Mouse (Mus musculus): Measurements from ENCODE around the gene Dclre1b. TPM values are rescaled to one million over a fixed set of nuclear protein-coding genes. Genes with fewer than 3 reads are reported as not detected.
A peak's percentile ranks its signal among the peaks of the same experiment; 100 is the strongest.

Dclre1b gene
- polyA plus RNA-seq, 1 experiment = not detected

DNA sequence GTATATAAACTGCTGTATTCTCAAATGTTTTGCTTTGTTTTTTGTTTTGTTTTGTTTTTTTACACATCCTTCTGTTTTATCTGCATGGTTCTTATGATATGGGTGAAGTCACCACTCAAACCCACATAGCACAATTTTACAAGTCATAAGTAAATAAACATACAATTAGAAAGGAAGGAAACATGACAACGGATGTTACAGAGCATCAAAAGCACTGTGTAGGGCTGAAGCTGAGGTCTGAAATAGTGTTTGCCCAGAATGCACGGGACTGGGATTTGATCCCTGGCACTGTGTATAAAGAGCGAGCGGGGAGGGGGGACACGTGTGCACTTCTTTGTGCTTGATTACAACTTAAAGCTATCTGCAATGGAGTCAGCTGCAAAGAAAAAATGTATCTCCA, 28.5 kb downstream of the Dclre1b start:
- 59% methylated on average over 5 of the region's 5 CpGs for WGBS
- H3K4me3 ChIP-seq (ENCODE audit: insufficient read depth, low read depth, low read length) = no peak overlapping the region

DNA sequence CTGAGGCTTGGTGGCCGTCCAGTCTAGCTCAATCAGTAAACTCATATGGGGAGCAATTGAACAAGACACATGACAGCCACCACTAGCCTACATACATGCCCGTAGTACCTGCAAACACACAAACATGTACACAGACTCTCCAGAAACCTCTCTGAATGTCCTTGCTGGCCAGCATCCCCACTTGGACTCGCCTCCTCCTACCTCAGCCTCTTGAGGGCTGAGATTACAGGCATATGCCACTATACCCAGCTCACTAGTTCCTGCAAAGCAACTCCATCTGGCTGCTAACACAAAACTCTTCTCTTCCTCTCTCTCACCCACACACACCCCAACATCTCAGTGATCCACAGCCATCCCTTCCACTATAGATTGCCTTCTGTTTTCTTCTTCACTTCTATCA, 29.0 kb downstream of the Dclre1b start:
- H3K27ac ChIP-seq (ENCODE audit: insufficient read depth, low read depth, low read length) = no peak overlapping the region
- peaks cover 13% of the 10 kb centered on the region for H3K4me1 ChIP-seq (ENCODE audit: control insufficient read depth, insufficient read depth, low read length)
- 94% methylated on average over 3 of the region's 3 CpGs for WGBS

More for the DNA sequence above, 28.5 kb downstream of the Dclre1b start:
- Histone ChIP-seq H3K4me1 (ENCODE audit: control insufficient read depth, insufficient read depth, low read length) (peaks cover 13% of the 10 kb centered on the region), H3K27ac (ENCODE audit: insufficient read depth, low read depth, low read length) (no peak overlapping the region)
- TF ChIP-seq POLR2A (IDR thresholded peaks at IDR 0.05; ENCODE audit: insufficient read depth, low read depth, low read length) = no peak
- TF ChIP-seq CTCF (IDR thresholded peaks at IDR 0.05; ENCODE audit: insufficient read depth, low read depth, low read length) = no peak

DNA sequence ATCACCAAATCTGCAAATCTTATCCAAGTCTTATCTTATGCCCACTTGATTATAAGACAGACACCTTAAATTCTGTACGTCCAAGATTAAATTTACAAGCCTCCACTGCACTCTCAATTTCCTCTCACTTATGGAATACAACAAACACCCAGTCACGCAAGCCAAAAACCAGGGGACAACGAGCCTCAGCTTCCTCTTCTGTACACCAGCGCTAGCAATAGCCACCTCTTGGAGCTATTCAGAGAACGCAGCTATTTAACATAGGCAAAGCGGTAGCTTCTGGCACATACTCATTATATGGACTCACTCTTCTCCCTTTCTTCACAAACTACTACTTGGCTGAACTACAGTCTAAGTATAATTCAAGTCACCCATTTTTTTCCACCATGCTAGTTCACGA, 30.1 kb downstream of the Dclre1b start:
- Histone ChIP-seq H3K27ac (ENCODE audit: insufficient read depth, low read depth, low read length) (no peak overlapping the region), H3K4me3 (ENCODE audit: insufficient read depth, low read depth, low read length) (no peak overlapping the region), H3K4me1 (ENCODE audit: control insufficient read depth, insufficient read depth, low read length) (peaks cover 13% of the 10 kb centered on the region)
- TF ChIP-seq POLR2A (IDR thresholded peaks at IDR 0.05; ENCODE audit: insufficient read depth, low read depth, low read length) (no peak), CTCF (IDR thresholded peaks at IDR 0.05; ENCODE audit: insufficient read depth, low read depth, low read length) (no peak)
- 41% methylated on average over 7 of the region's 7 CpGs for WGBS

More for the DNA sequence above, 29.0 kb downstream of the Dclre1b start:
- TF ChIP-seq POLR2A (IDR thresholded peaks at IDR 0.05; ENCODE audit: insufficient read depth, low read depth, low read length) (no peak), CTCF (IDR thresholded peaks at IDR 0.05; ENCODE audit: insufficient read depth, low read depth, low read length) (no peak)
- H3K4me3 ChIP-seq (ENCODE audit: insufficient read depth, low read depth, low read length) = no peak overlapping the region

DNA sequence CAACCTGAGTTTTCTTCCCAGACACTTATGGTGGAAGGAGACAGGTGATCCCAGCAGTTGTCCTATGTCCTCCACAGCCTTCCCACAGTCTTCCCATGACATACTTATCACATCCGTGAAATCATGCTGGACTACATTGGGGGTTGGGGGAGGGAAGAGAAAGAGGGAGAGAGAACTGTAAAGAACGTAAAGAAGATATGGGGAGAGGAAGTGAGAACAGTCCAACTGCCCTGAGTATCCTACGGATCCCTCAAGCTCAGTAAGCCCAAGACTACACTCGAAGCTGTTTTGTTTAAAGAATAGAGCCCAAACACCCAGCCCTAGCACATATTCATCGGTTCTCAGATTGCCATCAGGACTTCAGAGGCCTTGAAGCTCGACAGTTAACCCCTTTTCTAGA, 30.6 kb downstream of the Dclre1b start:
- 78% methylated on average over 6 of the region's 6 CpGs for WGBS
- H3K4me3 ChIP-seq (ENCODE audit: insufficient read depth, low read depth, low read length) = no peak overlapping the region
- H3K4me1 ChIP-seq (ENCODE audit: control insufficient read depth, insufficient read depth, low read length) = peaks cover 17% of the 10 kb centered on the region
- H3K27ac ChIP-seq (ENCODE audit: insufficient read depth, low read depth, low read length) = no peak overlapping the region
- TF ChIP-seq CTCF (IDR thresholded peaks at IDR 0.05; ENCODE audit: insufficient read depth, low read depth, low read length) (no peak), POLR2A (IDR thresholded peaks at IDR 0.05; ENCODE audit: insufficient read depth, low read depth, low read length) (no peak)

DNA sequence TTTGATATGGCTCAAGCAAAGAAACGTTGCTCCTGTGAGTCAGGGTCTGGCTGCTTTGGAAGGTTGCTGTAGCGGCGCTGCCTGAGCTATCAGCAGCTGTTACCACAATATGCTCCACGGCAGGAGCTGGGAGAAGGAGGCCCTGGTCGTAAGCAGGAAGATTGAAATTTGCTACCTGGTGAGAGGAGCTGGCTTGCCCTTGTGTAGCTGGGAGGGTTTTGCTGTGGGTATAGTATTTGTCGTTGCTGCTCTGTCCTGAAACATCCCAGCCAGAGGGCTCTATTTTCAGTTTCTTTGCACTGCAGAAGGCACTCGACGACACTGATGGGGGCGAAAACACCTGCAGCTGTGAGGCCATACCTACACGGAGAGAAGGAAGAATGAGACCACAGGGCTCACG, 31.3 kb downstream of the Dclre1b start:
- 82% methylated on average over 11 of the region's 11 CpGs for WGBS

DNA sequence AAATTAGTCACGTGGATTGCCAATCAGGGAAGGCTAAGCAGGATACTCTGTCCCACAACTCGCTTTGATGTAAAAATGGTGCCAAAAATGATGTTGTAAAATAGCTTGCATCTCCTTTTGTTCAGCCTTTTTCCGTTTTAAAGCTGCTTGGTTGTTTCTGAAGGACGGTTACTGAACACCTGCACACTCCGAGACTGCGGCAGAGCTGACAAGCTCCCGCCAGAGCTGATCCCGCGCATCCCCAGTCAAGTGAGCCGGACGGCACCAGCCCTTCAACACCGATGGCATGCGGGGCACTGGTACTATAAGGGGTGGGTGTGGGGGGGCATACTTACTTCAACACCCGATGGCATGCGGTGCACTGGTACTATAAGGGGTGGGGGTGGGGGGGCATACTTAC, 35.2 kb downstream of the Dclre1b start:
- Histone ChIP-seq H3K4me3 (ENCODE audit: insufficient read depth, low read depth, low read length) (no peak overlapping the region), H3K4me1 (ENCODE audit: control insufficient read depth, insufficient read depth, low read length) (peaks cover 15% of the 10 kb centered on the region), H3K27ac (ENCODE audit: insufficient read depth, low read depth, low read length) (no peak overlapping the region; the same call in 1 of the 2 replicates)
- TF ChIP-seq POLR2A (IDR thresholded peaks at IDR 0.05; ENCODE audit: insufficient read depth, low read depth, low read length) = no peak
- TF ChIP-seq CTCF (IDR thresholded peaks at IDR 0.05; ENCODE audit: insufficient read depth, low read depth, low read length) = no peak
- WGBS = 63% methylated on average over 15 of the region's 15 CpGs

More for the DNA sequence above, 31.3 kb downstream of the Dclre1b start:
- Histone ChIP-seq H3K4me1 (ENCODE audit: control insufficient read depth, insufficient read depth, low read length) (peaks cover 19% of the 10 kb centered on the region), H3K27ac (ENCODE audit: insufficient read depth, low read depth, low read length) (no peak overlapping the region), H3K4me3 (ENCODE audit: insufficient read depth, low read depth, low read length) (no peak overlapping the region)
- TF ChIP-seq POLR2A (IDR thresholded peaks at IDR 0.05; ENCODE audit: insufficient read depth, low read depth, low read length) (no peak), CTCF (IDR thresholded peaks at IDR 0.05; ENCODE audit: insufficient read depth, low read depth, low read length) (no peak)

DNA sequence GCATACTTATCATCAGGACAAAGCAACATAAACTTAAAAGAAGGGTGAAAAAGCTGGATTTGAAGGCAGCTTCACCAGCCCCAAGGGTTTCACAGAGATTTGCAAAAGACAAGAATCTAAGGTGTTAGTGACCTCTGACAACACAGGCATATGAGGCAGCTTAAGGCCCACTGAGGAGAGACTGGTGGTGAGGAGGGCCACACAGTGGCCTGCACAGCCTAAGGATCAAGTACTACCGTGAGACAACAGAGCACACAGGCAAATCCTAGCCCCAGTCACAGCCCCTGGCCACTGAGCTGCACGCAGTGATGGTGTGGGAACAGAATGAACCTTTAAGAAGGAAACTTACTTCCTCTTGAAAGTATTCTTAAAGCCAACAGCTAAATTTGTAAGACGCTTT, 35.7 kb downstream of the Dclre1b start:
- Histone ChIP-seq H3K27ac (ENCODE audit: insufficient read depth, low read depth, low read length) (no peak overlapping the region), H3K4me3 (ENCODE audit: insufficient read depth, low read depth, low read length) (no peak overlapping the region), H3K4me1 (ENCODE audit: control insufficient read depth, insufficient read depth, low read length) (peaks cover 15% of the 10 kb centered on the region)
- 71% methylated on average over 3 of the region's 3 CpGs for WGBS
- TF ChIP-seq CTCF (IDR thresholded peaks at IDR 0.05; ENCODE audit: insufficient read depth, low read depth, low read length) = no peak
- TF ChIP-seq POLR2A (IDR thresholded peaks at IDR 0.05; ENCODE audit: insufficient read depth, low read depth, low read length) = no peak

DNA sequence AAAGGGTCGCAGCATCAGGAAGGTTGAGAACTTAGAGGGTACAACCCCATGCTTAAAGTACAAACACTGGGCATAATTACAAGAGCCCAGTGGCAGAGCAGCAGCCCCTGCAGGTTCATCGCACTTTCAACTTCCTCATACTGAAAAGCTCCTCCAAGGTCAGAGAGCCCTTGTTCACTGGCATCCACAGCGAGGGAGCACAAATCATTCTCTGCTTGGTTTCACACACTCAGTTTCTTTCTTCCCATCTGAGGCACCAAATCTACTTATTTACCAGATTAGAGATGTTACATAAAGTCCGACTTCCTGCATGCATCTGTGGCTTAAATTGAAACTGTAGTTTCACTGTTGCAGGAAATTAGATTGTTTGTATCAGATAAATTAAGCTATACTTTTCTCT, 36.4 kb downstream of the Dclre1b start:
- Histone ChIP-seq H3K4me1 (ENCODE audit: control insufficient read depth, insufficient read depth, low read length) (peaks cover 12% of the 10 kb centered on the region), H3K27ac (ENCODE audit: insufficient read depth, low read depth, low read length) (peak overlapping the region; percentile 40; the same call in 1 of the 2 replicates), H3K4me3 (ENCODE audit: insufficient read depth, low read depth, low read length) (no peak overlapping the region)
- WGBS = 36% methylated on average over 4 of the region's 4 CpGs
- TF ChIP-seq POLR2A (IDR thresholded peaks at IDR 0.05; ENCODE audit: insufficient read depth, low read depth, low read length) (no peak), CTCF (IDR thresholded peaks at IDR 0.05; ENCODE audit: insufficient read depth, low read depth, low read length) (no peak)

DNA sequence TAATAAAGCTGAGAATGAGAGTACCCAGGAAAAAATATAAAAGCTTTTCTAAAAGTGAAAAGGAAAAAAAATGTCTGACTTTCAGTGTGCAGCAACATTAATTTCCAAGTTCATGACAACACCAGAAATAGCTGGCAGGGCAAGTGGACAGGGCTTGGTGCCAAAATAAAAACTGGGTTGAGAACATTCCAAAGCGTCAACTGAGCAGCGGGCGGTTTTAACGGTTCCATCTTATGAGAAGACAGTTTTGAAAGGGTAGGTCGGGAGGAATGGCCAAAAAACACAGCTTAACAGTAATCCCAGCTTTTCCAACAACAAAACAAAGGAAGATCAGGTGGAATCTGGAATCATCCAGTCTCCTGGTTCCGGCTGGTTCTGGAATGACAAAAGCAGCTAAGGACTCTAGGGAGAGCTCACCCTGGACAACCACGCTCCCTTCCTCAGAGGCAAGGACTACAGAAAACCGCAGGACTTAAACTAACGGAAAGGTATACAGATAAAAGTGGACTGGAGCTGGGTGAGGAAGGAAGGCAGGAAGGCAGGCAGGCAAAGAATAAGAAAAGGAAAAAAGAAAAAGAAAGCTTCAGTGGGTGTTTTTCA, 37.6 kb downstream of the Dclre1b start:
- Histone ChIP-seq H3K4me1 (ENCODE audit: control insufficient read depth, insufficient read depth, low read length) (peaks cover 8% of the 10 kb centered on the region), H3K4me3 (ENCODE audit: insufficient read depth, low read depth, low read length) (no peak overlapping the region), H3K27ac (ENCODE audit: insufficient read depth, low read depth, low read length) (no peak overlapping the region)
- WGBS = 53% methylated on average over 9 of the region's 9 CpGs
- TF ChIP-seq CTCF (IDR thresholded peaks at IDR 0.05; ENCODE audit: insufficient read depth, low read depth, low read length) = no peak
- no peak for TF ChIP-seq POLR2A (IDR thresholded peaks at IDR 0.05; ENCODE audit: insufficient read depth, low read depth, low read length)

Measured in olfactory bulb, adult 2 months (tissue).